Mouse (Mus musculus): ENCODE measurements at regions not wholly inside any gene's neighbourhood (a gene's known extent, or its start where the extent isn't known, plus 50 kb on each side); places are given as distances from the start of the nearest gene placed in this dataset.
A peak's percentile ranks its signal among the peaks of the same experiment; 100 is the strongest.

GRCm38 (mm10) chr16:29939331-29939850 is 124.8 kb upstream of the Hes1 start:
- Histone ChIP-seq H3K4me2 (ENCODE audit: low read depth, low read length) (no peak overlapping the region), H3K27ac (replicated peaks; ENCODE audit: low read depth, low read length) (no peak overlapping the region), H3K36me3 (replicated peaks; ENCODE audit: control insufficient read depth, insufficient read depth, low read depth, low read length) (no peaks in the 10 kb centered on the region), H3K4me3 (ENCODE audit: low read depth, low read length) (no peak overlapping the region), H3K27me3 (ENCODE audit: control insufficient read depth, insufficient read depth, low read length) (no peaks in the 10 kb centered on the region), H3K9me3 (replicated peaks; ENCODE audit: control insufficient read depth, low read length) (no peaks in the 10 kb centered on the region), H3K9ac (replicated peaks; ENCODE audit: low read length) (no peak overlapping the region), H3K4me1 (ENCODE audit: control insufficient read depth, insufficient read depth, low read length) (no peaks in the 10 kb centered on the region)
- DNase-seq (ENCODE audit: low spot score): no peak
- no peak for ATAC-seq (replicated peaks; ENCODE audit: insufficient number of reproducible peaks, low FRiP score, low TSS enrichment, low read depth)
- 90% methylated on average over 8 of the region's 8 CpGs for WGBS

DNA sequence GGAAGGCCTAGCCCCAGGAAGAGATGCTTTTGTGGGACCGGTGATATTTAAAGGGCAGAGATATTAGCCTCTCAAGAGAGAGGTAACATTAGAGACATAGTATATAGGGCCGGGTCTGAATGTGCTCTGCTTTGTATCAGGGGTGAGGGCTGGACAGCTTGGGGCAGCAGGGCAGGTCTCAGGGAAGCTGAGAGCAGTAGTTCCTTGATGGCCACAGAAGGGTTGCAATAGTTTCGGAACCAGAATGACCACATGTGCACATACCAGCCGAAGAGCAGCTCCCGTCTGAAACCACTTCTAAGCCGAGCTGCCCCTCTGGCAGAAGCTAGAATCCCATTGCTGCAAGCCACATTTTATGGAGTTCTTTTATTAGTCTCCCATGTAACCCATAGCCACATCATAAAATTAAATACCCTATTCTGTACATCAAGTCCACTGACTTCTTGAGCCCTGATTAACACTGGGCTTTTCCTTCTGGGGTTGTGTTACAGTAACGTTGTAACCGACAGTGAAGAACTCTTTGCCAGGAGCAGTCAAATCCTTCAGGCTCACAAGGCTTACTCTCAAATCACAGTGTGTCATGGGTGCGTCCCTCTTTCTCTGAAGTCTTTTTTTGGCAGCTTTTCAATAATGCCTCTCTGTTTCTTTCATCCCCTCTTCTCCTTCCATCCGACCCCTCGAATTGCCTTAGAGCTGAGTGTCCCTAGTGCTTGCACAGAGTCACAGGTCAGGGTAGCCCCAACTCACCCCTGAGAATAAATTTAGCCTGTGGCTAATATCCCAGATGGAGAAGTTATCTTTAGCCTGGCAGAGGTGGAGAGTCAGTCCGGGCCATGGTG is 124.1 kb upstream of the Hes1 start:
- no peak for ATAC-seq (replicated peaks; ENCODE audit: insufficient number of reproducible peaks, low FRiP score, low TSS enrichment, low read depth)
- Histone ChIP-seq H3K36me3 (replicated peaks; ENCODE audit: control insufficient read depth, insufficient read depth, low read depth, low read length) (no peaks in the 10 kb centered on the region), H3K4me3 (ENCODE audit: low read depth, low read length) (no peak overlapping the region), H3K9ac (replicated peaks; ENCODE audit: low read length) (no peak overlapping the region), H3K27ac (replicated peaks; ENCODE audit: low read depth, low read length) (no peak overlapping the region), H3K9me3 (replicated peaks; ENCODE audit: control insufficient read depth, low read length) (no peaks in the 10 kb centered on the region), H3K27me3 (ENCODE audit: control insufficient read depth, insufficient read depth, low read length) (no peaks in the 10 kb centered on the region), H3K4me2 (ENCODE audit: low read depth, low read length) (no peak overlapping the region), H3K4me1 (ENCODE audit: control insufficient read depth, insufficient read depth, low read length) (no peaks in the 10 kb centered on the region)
- 58% methylated on average over 12 of the region's 12 CpGs for WGBS
- DNase-seq (ENCODE audit: low spot score): no peak

GRCm38 (mm10) chr16:29942111-29942510 is 122.1 kb upstream of the Hes1 start:
- Histone ChIP-seq H3K36me3 (replicated peaks; ENCODE audit: control insufficient read depth, insufficient read depth, low read depth, low read length) (no peaks in the 10 kb centered on the region), H3K4me2 (ENCODE audit: low read depth, low read length) (no peak overlapping the region), H3K4me1 (ENCODE audit: control insufficient read depth, insufficient read depth, low read length) (no peaks in the 10 kb centered on the region), H3K9ac (replicated peaks; ENCODE audit: low read length) (no peak overlapping the region), H3K27me3 (ENCODE audit: control insufficient read depth, insufficient read depth, low read length) (no peaks in the 10 kb centered on the region), H3K9me3 (replicated peaks; ENCODE audit: control insufficient read depth, low read length) (no peaks in the 10 kb centered on the region), H3K4me3 (ENCODE audit: low read depth, low read length) (no peak overlapping the region), H3K27ac (replicated peaks; ENCODE audit: low read depth, low read length) (no peak overlapping the region)
- 54% methylated on average over 7 of the region's 7 CpGs for WGBS
- DNase-seq (ENCODE audit: low spot score) (no peak), ATAC-seq (replicated peaks; ENCODE audit: insufficient number of reproducible peaks, low FRiP score, low TSS enrichment, low read depth) (no peak)

DNA sequence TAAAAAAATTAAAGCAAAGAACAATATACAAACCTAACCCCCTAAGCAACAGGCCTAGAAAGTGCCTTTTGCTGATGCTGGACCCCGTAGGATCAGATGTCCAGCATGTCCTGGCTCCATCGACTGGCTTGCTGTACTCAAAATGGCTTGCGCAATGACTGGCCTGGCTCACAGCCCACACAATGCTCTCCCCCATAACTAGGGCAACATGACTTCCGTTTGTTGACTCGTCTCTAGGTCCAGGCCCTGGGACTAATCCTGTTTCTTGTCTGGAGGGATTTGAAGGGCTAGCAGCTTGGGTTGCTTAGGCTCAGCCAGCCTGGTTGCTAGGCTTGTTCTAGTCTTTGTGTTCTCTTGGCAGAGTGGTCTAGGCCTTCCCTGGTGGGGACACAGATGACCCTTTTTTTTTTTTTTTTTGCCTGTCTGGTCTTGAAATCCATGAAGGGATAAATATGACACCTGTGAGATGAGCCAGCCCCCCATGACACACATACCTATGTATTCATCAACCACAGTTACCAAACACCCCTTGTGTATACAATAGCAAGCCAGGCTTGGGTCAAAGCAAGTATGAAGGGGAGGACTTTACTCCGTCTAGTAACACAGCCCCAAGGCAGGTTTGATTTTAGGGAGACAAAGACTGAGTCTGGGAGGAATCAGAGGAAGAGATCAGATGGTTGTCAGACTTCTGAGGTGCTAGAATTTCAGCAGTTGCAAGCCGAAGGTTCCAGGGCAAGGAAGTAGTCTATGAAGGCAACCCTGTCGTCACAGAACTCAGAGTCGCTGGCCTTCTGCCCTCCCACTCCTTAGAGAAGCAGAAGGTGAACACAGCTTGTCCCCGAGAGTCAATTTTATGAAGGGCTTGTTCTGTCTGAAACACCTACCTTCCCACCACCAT is 120.0 kb upstream of the Hes1 start:
- ATAC-seq (replicated peaks; ENCODE audit: insufficient number of reproducible peaks, low FRiP score, low TSS enrichment, low read depth) (no peak), DNase-seq (ENCODE audit: low spot score) (no peak)
- Histone ChIP-seq H3K9me3 (replicated peaks; ENCODE audit: control insufficient read depth, low read length) (no peaks in the 10 kb centered on the region), H3K27me3 (ENCODE audit: control insufficient read depth, insufficient read depth, low read length) (no peaks in the 10 kb centered on the region), H3K4me1 (ENCODE audit: control insufficient read depth, insufficient read depth, low read length) (no peaks in the 10 kb centered on the region), H3K27ac (replicated peaks; ENCODE audit: low read depth, low read length) (no peak overlapping the region), H3K9ac (replicated peaks; ENCODE audit: low read length) (no peak overlapping the region), H3K36me3 (replicated peaks; ENCODE audit: control insufficient read depth, insufficient read depth, low read depth, low read length) (no peaks in the 10 kb centered on the region), H3K4me3 (ENCODE audit: low read depth, low read length) (no peak overlapping the region), H3K4me2 (ENCODE audit: low read depth, low read length) (no peak overlapping the region)
- 76% methylated on average over 10 of the region's 10 CpGs for WGBS

DNA sequence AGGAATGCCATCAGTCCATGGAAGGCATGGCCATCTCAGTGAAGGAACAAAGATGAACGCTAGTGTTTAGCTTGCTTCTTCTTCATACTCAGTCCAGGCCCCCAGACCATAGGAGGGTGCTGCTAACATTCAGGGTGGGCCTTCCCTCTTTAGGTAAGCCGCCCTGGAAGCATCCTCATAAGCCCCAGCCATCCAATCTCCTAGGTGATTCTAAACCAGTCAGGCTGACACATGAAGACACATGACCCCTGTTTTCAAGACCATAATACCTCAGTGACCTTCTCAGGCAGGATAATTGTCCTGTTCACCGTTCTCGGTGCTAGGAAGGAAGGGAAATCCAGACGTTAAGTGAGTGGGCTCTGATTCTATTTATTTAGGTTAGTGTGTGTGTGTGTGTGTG is 119.2 kb upstream of the Hes1 start:
- Histone ChIP-seq H3K4me1 (ENCODE audit: control insufficient read depth, insufficient read depth, low read length) (no peaks in the 10 kb centered on the region), H3K27me3 (ENCODE audit: control insufficient read depth, insufficient read depth, low read length) (no peaks in the 10 kb centered on the region), H3K9me3 (replicated peaks; ENCODE audit: control insufficient read depth, low read length) (no peaks in the 10 kb centered on the region), H3K36me3 (replicated peaks; ENCODE audit: control insufficient read depth, insufficient read depth, low read depth, low read length) (no peaks in the 10 kb centered on the region), H3K4me3 (ENCODE audit: low read depth, low read length) (no peak overlapping the region), H3K9ac (replicated peaks; ENCODE audit: low read length) (no peak overlapping the region), H3K27ac (replicated peaks; ENCODE audit: low read depth, low read length) (no peak overlapping the region), H3K4me2 (ENCODE audit: low read depth, low read length) (no peak overlapping the region)
- WGBS: 49% methylated on average over 5 of the region's 5 CpGs
- ATAC-seq (replicated peaks; ENCODE audit: insufficient number of reproducible peaks, low FRiP score, low TSS enrichment, low read depth) (no peak), DNase-seq (ENCODE audit: low spot score) (no peak)

- H3K4me3 ChIP-seq (ENCODE audit: low read depth, low read length): peak overlapping the region; percentile 20
Observed at GRCm38 (mm10) chr16:29945376-29945890, 118.8 kb upstream of the Hes1 start.

GRCm38 (mm10) chr16:29945891-29946598 is 118.1 kb upstream of the Hes1 start:
- ATAC-seq (replicated peaks; ENCODE audit: insufficient number of reproducible peaks, low FRiP score, low TSS enrichment, low read depth): peak; percentile 82
- WGBS: 3% methylated on average over 39 of the region's 39 CpGs
- DNase-seq (ENCODE audit: low spot score): peak; percentile 74
- Histone ChIP-seq H3K9me3 (replicated peaks; ENCODE audit: control insufficient read depth, low read length) (no peaks in the 10 kb centered on the region), H3K36me3 (replicated peaks; ENCODE audit: control insufficient read depth, insufficient read depth, low read depth, low read length) (no peaks in the 10 kb centered on the region), H3K27ac (replicated peaks; ENCODE audit: low read depth, low read length) (peak overlapping the region; percentile 68), H3K4me3 (ENCODE audit: low read depth, low read length) (peak overlapping the region; percentile 20), H3K4me2 (ENCODE audit: low read depth, low read length) (peak overlapping the region; percentile 68), H3K27me3 (ENCODE audit: control insufficient read depth, insufficient read depth, low read length) (no peaks in the 10 kb centered on the region), H3K4me1 (ENCODE audit: control insufficient read depth, insufficient read depth, low read length) (0 out of 2 replicates have a peak, but pooled peaks cover 2% of the 10 kb centered on the region), H3K9ac (replicated peaks; ENCODE audit: low read length) (peak overlapping the region; percentile 68)

More at GRCm38 (mm10) chr16:29945376-29945890, 118.8 kb upstream of the Hes1 start:
- ATAC-seq (replicated peaks; ENCODE audit: insufficient number of reproducible peaks, low FRiP score, low TSS enrichment, low read depth) (no peak), DNase-seq (ENCODE audit: low spot score) (no peak)
- Histone ChIP-seq H3K4me2 (ENCODE audit: low read depth, low read length) (peak overlapping the region; percentile 68), H3K36me3 (replicated peaks; ENCODE audit: control insufficient read depth, insufficient read depth, low read depth, low read length) (no peaks in the 10 kb centered on the region), H3K9ac (replicated peaks; ENCODE audit: low read length) (peak overlapping the region; percentile 68), H3K9me3 (replicated peaks; ENCODE audit: control insufficient read depth, low read length) (no peaks in the 10 kb centered on the region), H3K27ac (replicated peaks; ENCODE audit: low read depth, low read length) (peak overlapping the region; percentile 68; the same call in 1 of the 2 replicates), H3K27me3 (ENCODE audit: control insufficient read depth, insufficient read depth, low read length) (no peaks in the 10 kb centered on the region), H3K4me1 (ENCODE audit: control insufficient read depth, insufficient read depth, low read length) (0 out of 2 replicates have a peak, but pooled peaks cover 2% of the 10 kb centered on the region)
- WGBS: 19% methylated on average over 9 of the region's 9 CpGs
